Mouse (Mus musculus): ENCODE data around the gene Klrb1.

Gene Klrb1

GRCm38 (mm10) chr6:128734896-128735295 is 12.0 kb upstream of the Klrb1 start:
- no peak for DNase-seq (ENCODE audit: low spot score in 2 of 2)

GRCm38 (mm10) chr6:128733908-128734679 is 11.2 kb upstream of the Klrb1 start:
- no peak for DNase-seq (ENCODE audit: low spot score in 2 of 2)

GRCm38 (mm10) chr6:128732032-128732431 is 9.2 kb upstream of the Klrb1 start:
- DNase-seq (ENCODE audit: low spot score in 2 of 2), result no peak

DNA sequence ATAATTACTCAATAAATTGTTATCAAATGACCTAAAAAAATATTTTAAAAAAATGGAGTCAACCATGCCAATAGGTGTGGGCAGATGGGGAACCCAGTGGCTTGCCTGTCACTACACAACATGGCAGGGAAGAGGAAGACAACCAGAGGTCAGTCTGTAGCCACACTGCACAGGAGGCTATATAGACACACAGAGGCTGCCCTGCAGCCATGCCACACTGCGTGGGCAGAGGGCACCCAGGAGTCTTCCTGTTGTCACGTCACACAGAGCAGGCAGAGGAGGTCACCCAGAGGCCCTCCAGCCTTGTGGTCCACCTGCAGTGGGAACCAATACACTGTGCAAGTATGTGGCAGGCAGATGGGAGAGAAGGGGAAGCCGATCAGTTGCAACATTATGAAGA is 21.2 kb downstream of the Klrb1 start:
- DNase-seq (ENCODE audit: low spot score in 2 of 2), result no peak

GRCm38 (mm10) chr6:128679574-128679973 is 43.3 kb downstream of the Klrb1 start:
- DNase-seq (ENCODE audit: low spot score in 2 of 2), result no peak

- DNase-seq (ENCODE audit: low spot score in 2 of 2), result no peak
These were observed 52.9 kb downstream of the Klrb1 start for GRCm38 (mm10) chr6:128669936-128670335.

DNA sequence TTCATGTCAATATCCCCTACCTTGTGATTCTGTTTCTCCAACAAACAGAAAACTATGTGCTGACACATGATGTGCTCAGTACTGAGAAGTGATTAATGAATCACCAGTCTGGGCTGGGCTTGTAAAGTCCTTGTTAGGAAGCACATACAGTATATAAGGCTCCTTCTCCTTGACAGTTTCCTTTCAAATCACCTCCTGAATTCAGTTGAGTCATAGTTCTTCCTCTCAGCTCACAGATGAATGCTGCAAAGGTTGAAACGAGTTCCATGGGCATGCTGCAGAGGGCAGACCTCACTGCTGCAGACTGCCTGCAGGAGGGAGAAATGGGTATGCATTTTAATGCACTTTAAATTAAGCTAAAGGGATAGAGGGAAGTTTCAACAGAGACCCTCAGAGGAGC is 60.7 kb downstream of the Klrb1 start, which contains the start of gene Clec2h:
Gene Clec2h, plus strand, starts transcription at position 180 of the 400 bp plus-strand sequence.
- DNase-seq (ENCODE audit: low spot score in 2 of 2), result no peak

GRCm38 (mm10) chr6:128661249-128661648 is 61.6 kb downstream of the Klrb1 start:
- DNase-seq (ENCODE audit: low spot score in 2 of 2), result no peak

Data from frontal cortex, postnatal 25 days (tissue).